Mouse (Mus musculus): ENCODE results near the gene Tnfaip3.

DNA sequence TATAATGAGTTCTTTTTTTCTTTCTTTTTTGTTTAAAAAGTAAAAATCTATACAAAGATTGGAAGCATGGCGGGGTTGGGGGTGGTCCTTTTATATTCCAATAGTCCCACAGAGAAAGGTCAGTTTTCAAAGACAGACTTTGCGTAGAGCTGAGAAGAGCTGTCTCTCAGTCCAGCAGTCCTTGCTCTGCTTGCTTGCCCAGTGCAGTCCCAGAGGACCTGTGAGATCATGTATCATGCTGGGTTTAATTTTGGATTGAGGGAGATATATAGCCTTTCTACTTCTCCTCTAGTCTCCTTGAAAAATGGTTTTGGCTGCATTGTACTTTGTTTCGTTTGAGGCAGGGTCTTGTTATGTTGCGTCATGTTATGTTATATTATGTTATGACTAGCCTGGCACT lies 49.9 kb downstream of the Tnfaip3 start:
- TF ChIP-seq GATA1 (IDR thresholded peaks at IDR 0.05; ENCODE audit: borderline replicate concordance, low read length) (no peak), FLI1 (IDR thresholded peaks at IDR 0.05; ENCODE audit: low read length) (no peak)
